Mouse (Mus musculus) gastrocnemius, postnatal 36 days (tissue): ENCODE measurements around the gene Nrbf2. TPM values are rescaled to one million over a fixed set of nuclear protein-coding genes. Genes with fewer than 3 reads are reported as not detected.

Experiments used
- DNase-seq, 2 experiments: peaks; one replicate each; pipeline ENCODE4 v3.0.0; 2022
- intact Hi-C: fragments of 180-260 bp; cut with DNase I; formaldehyde crosslinking; loops from one replicate; pipeline ENCODE4 v1.15.1; 2025
- long read RNA-seq, 2 experiments: library from polyadenylated mRNA; stranded (forward); transcript quantifications; one replicate each; pipeline ENCODE4 v2.0.0; 2021
- total RNA-seq, 2 experiments: library from RNA; stranded (reverse); gene quantifications; 2 replicates each; pipeline ENCODE4 v1.2.3; 2021

Nrbf2 gene
- total RNA-seq: 10 to 100 TPM; 10.4 to 12.4 TPM
- long read RNA-seq, experiment 1, transcript Nrbf2-201 (4 exons, 1,813 nt): major isoform, 11 of 12 reads
- long read RNA-seq, experiment 1, partial matches to known transcripts: 0 of 12 reads
- long read RNA-seq, experiment 1, other reads (novel, unspliced or antisense): 1 of 12 reads
- long read RNA-seq, experiment 2, transcript Nrbf2-201 (4 exons, 1,813 nt): major isoform, 40 of 41 reads
- long read RNA-seq, experiment 2, partial matches to known transcripts: 0 of 41 reads
- long read RNA-seq, experiment 2, other reads (novel, unspliced or antisense): 1 of 41 reads

DNA sequence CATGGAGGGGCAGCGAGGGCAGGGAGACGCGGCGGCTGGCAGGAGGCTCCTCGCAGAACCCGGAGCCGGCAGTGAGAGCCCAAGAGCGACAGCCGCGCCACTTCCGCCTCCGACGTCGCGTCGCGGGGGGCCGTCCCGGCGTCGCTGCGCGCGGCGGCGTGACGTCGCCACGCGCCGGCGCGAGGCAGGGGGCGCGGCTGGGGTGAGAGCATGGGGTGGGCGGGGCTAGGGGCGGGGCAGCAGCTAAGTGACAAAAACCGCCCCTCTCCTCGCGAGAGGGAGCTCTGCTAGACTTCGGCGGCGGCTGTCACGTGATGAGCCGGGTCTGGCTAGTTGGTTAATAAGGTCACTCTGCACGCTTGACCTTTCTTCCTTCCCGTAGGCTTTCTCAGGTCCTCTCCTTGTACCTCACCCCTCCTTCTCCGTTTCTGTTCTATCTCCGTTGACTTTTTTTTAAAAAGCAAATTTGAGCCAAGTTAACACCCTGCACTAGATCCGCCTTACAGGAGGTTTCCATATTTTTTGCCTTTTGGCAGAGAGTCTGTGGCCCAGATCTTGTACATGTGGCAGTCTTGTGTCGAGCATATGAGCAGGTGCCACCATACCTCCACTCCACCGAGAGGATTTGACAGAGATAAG is at the start of gene Nrbf2:
Gene Nrbf2, minus strand, starts transcription at position 130 of the 639 bp plus-strand sequence.
- intact Hi-C loops: no loop called here
- peak; percentile 56 to 70 for DNase-seq

DNA sequence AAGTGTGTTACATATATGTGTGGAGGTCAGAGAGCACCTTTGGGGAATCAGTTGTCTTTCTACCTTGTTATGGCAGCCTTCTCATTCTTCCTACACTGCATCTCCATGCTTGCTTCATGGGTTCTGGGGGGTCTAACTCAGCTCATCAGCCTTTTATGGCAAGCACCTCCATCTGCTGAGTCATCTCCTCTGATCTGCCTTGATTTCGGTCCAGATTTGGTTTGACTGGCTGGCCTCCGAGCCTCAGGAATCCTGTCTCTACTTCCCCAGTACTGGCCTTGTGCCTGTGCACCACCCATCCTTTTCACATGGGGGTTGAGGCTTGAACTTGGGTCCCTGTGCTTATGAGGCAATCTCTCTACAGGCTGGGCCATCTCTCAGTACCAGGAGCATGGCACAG is 45.5 kb upstream of the Nrbf2 start:
- no peak for DNase-seq
- intact Hi-C loops: no loop called here

GRCm38 (mm10) chr10:67329661-67330060 is 44.6 kb upstream of the Nrbf2 start:
- intact Hi-C loops: no loop called here
- no peak for DNase-seq

DNA sequence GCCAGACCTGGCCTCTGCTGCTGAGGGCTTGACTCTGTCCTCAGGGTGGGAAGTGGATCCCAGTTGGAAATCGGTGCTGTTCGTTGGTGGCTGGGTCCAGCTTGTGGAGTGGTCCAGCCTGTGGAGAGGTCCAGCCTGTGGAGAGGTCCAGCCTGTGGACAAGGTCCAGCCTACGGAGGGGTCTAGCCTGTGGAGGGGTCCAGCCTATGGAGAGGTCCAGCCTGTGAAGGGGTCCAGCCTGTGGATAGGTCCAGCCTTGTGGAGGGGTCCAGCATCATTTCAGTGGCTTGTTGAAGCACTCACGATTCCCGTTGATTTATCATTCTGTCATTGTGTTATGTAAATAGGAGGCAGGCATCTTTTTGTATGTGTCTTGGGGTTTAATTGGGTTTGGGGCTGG is 43.1 kb upstream of the Nrbf2 start:
- intact Hi-C loops: no loop called here
- DNase-seq: no peak

GRCm38 (mm10) chr10:67324036-67324435 is 38.9 kb upstream of the Nrbf2 start:
- intact Hi-C loops: no loop called here
- no peak for DNase-seq

- DNase-seq: no peak
- intact Hi-C loops: no loop called here
Measured at GRCm38 (mm10) chr10:67321396-67321795, 36.3 kb upstream of the Nrbf2 start.

- intact Hi-C loops: no loop called here
- DNase-seq: no peak
Measured at GRCm38 (mm10) chr10:67320207-67320859, 35.2 kb upstream of the Nrbf2 start.

- intact Hi-C loops: loop anchor here (5.0 kb wide), 3 partner anchors 213 to 538 kb away; no protein-coding TSS in a partner anchor
- DNase-seq: no peak
Measured at GRCm38 (mm10) chr10:67319016-67319725, 34.1 kb upstream of the Nrbf2 start.

DNA sequence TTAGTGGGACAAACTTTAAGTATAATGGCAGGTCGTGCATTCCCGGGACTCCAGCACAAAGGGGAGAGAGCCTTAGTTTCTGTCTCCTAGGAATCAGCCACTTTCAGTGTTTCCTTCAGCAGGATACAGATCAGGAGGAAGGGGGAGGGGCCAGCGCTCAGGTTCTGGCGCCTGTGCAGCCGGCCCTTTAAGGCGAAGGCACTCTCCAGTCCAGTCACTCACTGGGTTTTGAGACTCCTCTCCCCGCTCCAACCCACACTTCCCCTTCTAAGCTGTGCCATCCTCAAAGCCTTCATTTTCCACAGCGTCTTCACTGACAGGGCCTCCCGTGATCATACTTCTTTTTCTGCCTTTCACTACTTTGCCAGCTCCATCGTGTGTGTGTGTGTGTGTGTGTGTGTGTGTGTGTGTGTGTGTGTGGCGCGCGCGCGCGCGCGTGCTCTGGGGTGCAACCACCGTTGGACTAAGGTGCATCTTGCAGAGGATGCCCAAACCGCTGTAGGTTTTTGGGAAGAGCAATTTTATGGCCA is 32.9 kb upstream of the Nrbf2 start:
- DNase-seq: no peak
- intact Hi-C loops: loop anchor here (5.0 kb wide), 3 partner anchors 214 to 539 kb away; no protein-coding TSS in a partner anchor

- DNase-seq: peak in 1 of 2 experiments; percentile 46
- intact Hi-C loops: loop anchor here (5.0 kb wide), 4 partner anchors 217 to 542 kb away; no protein-coding TSS in a partner anchor
Measured at GRCm38 (mm10) chr10:67314811-67315435, 29.8 kb upstream of the Nrbf2 start.

- intact Hi-C loops: loop anchor here (2.0 to 5.0 kb wide), 2 partner anchors 405 to 452 kb away; no protein-coding TSS in a partner anchor
- no peak for DNase-seq
Measured at GRCm38 (mm10) chr10:67312456-67312855, 27.4 kb upstream of the Nrbf2 start.

DNA sequence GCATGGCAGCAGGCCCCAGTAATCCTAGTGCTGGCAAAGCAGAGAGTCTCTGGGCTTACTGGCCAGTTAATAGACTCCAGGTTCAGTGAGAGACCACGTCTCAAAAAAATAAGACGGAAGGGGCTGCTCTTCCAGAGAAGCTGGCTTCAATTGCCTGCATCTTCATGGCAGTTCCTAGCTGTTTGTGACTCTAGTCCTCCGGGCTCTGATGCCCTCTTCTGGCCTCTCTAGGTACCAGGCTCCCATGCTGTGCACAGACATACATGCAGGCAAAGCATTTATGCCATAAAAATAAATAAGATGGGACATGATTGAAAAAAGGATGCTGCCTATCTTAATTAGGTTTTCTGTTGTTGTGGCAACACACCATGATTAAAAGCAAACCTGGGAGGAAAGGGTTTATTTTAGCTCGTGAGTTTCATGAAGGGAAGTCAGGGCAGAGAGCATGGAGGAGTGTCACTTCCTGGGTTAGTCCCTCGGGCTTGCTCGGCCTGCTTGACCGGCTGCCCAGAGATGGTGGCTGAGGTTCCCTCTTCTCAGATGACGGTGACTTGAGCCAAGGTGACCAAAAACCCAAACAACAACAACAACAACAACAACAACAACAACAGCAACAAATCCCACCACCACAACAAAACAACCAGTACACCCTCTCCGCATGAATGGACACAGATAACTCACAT is 26.3 kb upstream of the Nrbf2 start:
- DNase-seq: peak; percentile 34 to 45
- intact Hi-C loops: loop anchor here (1.0 to 5.0 kb wide), 2 partner anchors 46 to 404 kb away; no protein-coding TSS in a partner anchor

DNA sequence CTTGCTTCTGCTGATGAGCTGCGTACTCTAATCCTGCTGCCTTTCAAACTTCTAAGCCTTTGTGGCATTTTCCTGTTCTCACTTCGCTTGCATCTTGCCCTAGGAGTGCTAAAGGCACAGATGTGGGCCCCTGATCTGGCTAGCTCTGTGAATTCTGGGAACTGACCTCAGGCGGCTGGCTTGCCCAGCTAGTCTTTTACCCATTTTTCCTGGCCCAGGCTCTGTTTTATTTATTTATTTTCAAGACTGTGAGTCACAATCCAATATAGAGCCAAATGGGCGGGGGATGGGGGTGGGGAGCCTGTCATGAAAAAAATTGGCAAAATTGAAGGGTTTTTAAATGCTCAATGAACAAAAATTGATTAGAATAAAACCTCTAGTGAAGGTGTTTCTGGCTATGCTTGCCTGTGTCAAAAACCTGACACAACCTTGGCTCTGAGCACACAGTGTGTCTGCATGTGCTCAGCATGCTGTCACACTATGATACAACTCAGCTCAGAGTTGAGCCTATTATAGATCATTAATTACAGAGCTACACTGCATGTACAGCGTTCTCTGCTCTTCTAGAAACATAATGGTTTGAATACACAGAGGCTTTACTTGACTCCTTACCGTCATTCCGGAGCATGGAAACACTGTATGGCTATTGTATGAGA is 24.5 kb upstream of the Nrbf2 start:
- intact Hi-C loops: loop anchor here (5.0 kb wide), 2 partner anchors 392 to 402 kb away; no protein-coding TSS in a partner anchor
- no peak for DNase-seq

GRCm38 (mm10) chr10:67302340-67302739 is 17.2 kb upstream of the Nrbf2 start:
- intact Hi-C loops: no loop called here

DNA sequence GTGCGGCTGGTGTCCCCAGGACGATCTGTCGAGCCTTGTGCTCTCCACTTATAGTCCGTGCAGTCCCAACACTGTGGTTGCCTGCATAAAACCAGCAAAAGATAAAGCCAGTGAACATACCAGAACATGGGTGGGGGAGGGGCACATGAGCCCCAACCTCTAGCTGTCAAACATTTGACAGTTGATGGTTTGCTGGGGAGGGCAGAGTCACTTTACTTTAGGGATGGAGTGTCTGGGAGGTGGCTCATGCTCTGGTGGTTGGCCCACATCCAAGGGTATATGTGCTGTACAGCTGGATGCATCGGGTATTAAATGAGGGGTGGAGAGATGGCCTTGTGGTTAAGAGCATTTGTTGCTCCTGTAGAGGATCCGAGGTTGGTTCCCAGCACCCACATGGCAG is 15.9 kb upstream of the Nrbf2 start:
- no peak for DNase-seq
- intact Hi-C loops: no loop called here

More at GRCm38 (mm10) chr10:67302340-67302739, 17.2 kb upstream of the Nrbf2 start:
- DNase-seq: no peak

- no peak for DNase-seq
- intact Hi-C loops: no loop called here
Measured at GRCm38 (mm10) chr10:67299285-67299684, 14.2 kb upstream of the Nrbf2 start.

DNA sequence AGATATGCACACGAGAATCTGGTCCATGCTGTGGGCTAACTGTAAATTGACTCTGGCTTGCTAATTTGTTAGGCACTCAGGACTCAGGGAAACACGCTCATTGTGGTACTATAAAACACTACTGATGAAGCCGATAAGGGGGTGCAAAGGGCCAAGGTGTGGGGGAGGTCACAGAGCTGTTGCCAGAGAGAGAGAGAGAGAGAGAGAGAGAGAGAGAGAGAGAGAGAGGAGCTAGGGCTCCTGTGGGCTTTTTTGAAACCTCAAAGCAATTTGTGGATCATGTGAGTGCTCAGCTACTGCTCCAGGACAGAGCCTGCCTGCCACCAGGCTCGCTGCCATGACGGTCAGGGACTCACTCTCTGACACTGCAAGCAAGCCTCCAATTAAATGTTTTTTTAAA is 13.8 kb upstream of the Nrbf2 start:
- no peak for DNase-seq
- intact Hi-C loops: no loop called here

DNA sequence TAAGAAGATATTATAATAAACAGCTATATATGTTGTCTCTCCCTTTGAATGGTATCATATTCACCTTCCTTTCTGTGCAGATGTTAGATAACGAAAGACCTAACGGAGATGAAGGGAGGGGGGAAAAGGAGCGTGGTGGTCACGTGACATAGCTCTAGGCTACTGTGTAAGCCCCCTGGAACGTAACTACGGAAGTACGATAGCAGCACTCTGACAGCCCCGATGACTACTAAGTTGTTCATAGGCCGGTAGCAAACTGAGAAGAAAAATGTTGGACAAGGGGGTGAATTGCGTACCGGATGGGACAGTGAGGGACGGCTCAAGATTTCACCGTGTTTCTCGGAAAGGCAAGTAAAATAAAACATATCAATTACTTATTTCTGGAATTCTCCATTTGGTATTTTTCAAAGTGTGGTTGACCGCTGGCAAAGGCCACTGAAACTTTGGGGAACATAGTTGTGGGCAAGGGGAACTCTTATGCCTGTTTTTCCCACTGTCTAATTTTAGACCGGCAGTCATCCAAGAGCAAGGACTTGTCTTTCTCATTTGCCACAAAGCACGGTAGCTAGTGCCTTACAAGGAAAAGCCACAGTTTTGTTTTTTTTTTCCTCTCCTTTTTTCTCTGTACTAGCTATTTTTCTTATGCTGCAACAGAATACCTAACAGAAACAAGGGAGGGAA is 12.2 kb upstream of the Nrbf2 start:
- intact Hi-C loops: no loop called here
- no peak for DNase-seq
